Comparison of ENCODE assay signal across 7 mouse cellular contexts in the genomic region with DNA sequence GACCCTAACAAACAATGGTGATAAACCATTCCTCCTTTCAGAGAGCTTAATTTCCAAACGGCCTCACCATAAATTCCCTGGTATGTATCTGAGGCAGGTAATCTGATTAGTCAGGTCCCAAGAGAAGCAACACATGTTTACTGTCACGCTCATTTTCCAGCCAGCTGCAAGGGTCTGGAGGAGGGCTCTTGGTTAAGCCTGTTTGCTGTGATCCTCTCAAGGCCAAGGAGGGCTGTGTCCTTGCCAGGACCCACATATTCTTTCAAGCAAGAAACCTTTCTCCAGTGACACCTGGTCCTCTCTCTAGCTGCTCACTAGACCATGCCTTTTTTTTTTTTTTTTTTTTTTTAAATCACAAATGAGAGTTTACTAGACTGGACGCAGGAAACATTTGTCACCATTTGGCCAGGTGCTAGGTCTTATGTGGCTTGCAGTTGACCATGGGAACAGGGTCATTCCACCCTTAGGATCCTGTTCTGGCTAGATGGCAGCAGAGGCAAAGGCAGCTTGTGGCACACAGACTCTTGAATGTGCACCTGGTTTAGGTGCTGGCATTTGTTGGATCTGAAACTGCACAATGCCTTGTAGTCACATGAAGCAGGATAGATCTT.
DNase-seq lines count a peak whose midpoint lies in the region; ATAC-seq and TF ChIP-seq lines count a peak whose summit lies in the region.

No protein-coding gene starts in this region.

- H3K4me2 ChIP-seq in stomach, postnatal 0 days (replicated peaks; ENCODE audit: low read depth) = peak overlapping the region; percentile 40

- H3K9ac ChIP-seq in stomach, postnatal 0 days (ENCODE audit: low read length) = no peak overlapping the region

- no peaks in the 10 kb centered on the region for H3K9me3 ChIP-seq in hindbrain, embryonic 10.5 days
- no peaks in the 10 kb centered on the region for H3K9me3 ChIP-seq in stomach, postnatal 0 days (ENCODE audit: control insufficient read depth, low read length)

- DNase-seq in ovary, adult 18-20 months (ENCODE audit: low spot score) = peak; percentile 24
- no peak for DNase-seq in ovary, postnatal 14 days (ENCODE audit: low spot score)
- DNase-seq in hindbrain, embryonic 10.5 days (ENCODE audit: low spot score) = no peak
- DNase-seq in kidney, postnatal 4 days = peak; percentile 62 to 75
- no peak for DNase-seq in stomach, postnatal 0 days (ENCODE audit: low spot score)
- no peak for DNase-seq in adrenal gland, postnatal 36 days
- DNase-seq in ovary, postnatal 36 days (ENCODE audit: low spot score) = no peak

- 0 out of 2 replicates have a peak, but pooled peaks have one; percentile 23 for ATAC-seq in stomach, postnatal 0 days (ENCODE audit: low FRiP score, low TSS enrichment)

- peaks cover 6% of the 10 kb centered on the region; the same call in 1 of the 2 replicates for H3K27me3 ChIP-seq in hindbrain, embryonic 10.5 days (ENCODE audit: insufficient read depth, poor library complexity, severe bottlenecking)
- no peaks in the 10 kb centered on the region for H3K27me3 ChIP-seq in stomach, postnatal 0 days (ENCODE audit: control insufficient read depth, insufficient read depth, low read length)

- peak overlapping the region; percentile 76 for H3K27ac ChIP-seq in hindbrain, embryonic 10.5 days
- H3K27ac ChIP-seq in stomach, postnatal 0 days (replicated peaks) = peak overlapping the region; percentile 58

- no peaks in the 10 kb centered on the region for H3K36me3 ChIP-seq in hindbrain, embryonic 10.5 days
- H3K36me3 ChIP-seq in stomach, postnatal 0 days (ENCODE audit: control insufficient read depth, insufficient read depth, low read length) = no peaks in the 10 kb centered on the region

- TF ChIP-seq CTCF in stomach, postnatal 0 days (IDR thresholded peaks at IDR 0.05; ENCODE audit: low read depth) = peak; percentile 45

- H3K4me1 ChIP-seq in hindbrain, embryonic 10.5 days (replicated peaks) = peaks cover 24% of the 10 kb centered on the region
- H3K4me1 ChIP-seq in stomach, postnatal 0 days (replicated peaks; ENCODE audit: control insufficient read depth, insufficient read depth) = 0 out of 2 replicates have a peak, but pooled peaks cover 2% of the 10 kb centered on the region

- WGBS in hindbrain, embryonic 10.5 days = 51% methylated on average over 3 of the region's 3 CpGs
- WGBS in stomach, postnatal 0 days = 29% methylated on average over 3 of the region's 3 CpGs

- peak overlapping the region; percentile 26; the same call in 1 of the 2 replicates for H3K4me3 ChIP-seq in hindbrain, embryonic 10.5 days
- H3K4me3 ChIP-seq in stomach, postnatal 0 days (ENCODE audit: low read depth, low read length) = no peak overlapping the region

- no peak for TF ChIP-seq EP300 in stomach, postnatal 0 days (optimal IDR thresholded peaks at IDR 0.05)

Comparison
In these comparisons a context has a peak if more than half of its experiments do, and no peak if none do; other contexts are left out.
1. DNase-seq: peak in ovary, adult 18-20 months (single experiment) and kidney, postnatal 4 days (2 of 2); none in ovary, postnatal 14 days (single experiment), hindbrain, embryonic 10.5 days (single experiment), stomach, postnatal 0 days (single experiment), adrenal gland, postnatal 36 days (0 of 2) and ovary, postnatal 36 days (single experiment).